Mouse (Mus musculus) cerebellum, adult 11 months (tissue): ENCODE measurements around the gene Ndufb11.

Experiments used
- DNase-seq: peaks from one replicate; pipeline ENCODE4 v3.0.0; 2022

Gene Ndufb11

DNA sequence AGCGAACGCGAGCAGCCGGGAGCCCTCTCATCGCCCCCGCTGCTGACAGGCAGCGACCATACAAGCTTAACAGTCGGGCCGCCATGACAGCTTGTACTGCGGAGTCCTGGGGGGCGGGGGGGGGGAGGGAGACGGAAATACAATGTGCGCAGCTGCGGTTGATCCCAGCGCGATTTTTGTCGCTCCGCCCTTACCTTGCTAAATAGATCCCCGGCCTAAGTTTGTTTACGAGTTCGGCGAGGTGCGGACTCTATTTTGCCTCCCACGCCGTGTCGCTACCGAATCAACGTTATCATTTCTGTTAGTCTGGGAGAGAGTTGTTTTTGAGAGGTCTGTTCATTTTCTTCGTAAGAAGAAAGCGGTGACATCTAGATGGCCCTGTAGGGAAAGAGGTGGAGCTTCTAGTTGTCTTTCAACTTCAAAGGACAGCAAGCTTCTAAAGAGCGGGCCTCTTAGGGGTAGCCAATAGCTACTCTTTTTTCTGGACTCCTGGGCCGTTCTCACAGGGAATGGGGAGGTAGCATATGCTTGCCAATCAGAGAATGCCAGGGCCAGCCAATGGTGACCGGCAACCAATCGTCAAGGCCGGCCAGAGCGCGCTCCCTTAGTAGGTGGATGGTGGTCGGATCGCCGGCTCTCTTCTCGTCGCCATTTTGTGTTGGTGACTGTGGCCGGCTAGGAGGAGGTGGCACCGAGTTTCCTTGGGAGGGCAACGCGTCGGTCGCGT, at the start of gene Ndufb11, which contains the start of gene Rbm10:
Gene Ndufb11, minus strand, starts transcription at position 444 of the 727 bp plus-strand sequence.
Gene Rbm10, plus strand, starts transcription at position 328 of the 727 bp plus-strand sequence.
- DNase-seq = peak; percentile 76

DNA sequence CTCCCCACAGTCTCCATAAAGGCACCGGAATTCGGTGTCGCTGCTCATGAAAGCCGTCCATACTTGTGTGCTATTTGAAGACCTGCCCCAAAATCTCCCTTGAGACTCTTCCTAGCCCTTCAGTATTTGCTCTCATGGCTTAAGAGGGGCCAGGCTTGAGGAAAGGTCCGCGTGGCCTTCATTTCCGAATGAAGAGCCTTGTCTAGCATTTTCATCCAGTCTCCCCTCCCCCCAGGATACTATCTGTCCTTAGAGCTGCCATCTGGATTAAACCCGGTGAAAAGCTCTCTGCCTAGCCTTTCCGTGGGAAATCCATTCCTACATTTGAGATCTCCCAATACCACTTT, 46.0 kb upstream of the Ndufb11 start:
- no peak for DNase-seq

DNA sequence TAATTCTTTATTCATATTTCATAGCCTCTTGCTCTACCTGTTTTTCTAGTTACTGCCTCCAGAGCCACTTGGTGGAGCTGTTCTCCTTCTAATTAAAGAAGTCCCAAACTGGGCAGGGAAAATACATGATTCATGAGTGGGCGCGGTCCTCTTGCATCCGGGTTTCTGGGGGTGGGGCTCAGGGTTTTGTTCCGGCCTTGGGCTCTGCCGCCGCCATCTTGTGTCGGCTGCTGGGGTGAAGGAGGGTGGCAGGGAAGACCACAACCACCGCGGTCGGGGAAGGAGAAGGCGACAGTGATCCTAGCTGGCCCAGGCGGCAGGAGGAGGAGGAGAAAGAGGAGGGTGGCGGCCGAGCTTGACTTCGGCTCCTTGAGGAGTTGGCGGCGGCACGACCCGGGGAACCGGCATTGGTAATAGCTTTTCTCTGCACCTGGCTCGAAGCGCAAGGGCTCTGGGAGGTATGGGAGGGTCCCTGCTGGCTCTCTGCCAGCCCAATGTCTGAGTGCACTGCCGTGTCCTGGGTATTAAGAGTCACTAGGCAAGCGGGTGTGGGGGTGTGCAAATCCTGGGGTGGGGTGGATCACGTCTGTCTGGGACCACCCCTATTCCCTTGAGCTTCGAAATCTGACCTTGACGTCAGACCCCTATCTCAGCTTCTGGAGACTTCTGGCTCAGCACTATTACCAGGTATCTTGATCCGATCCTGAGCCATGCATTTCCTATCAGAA, 45.5 kb upstream of the Ndufb11 start:
- DNase-seq = peak; percentile 79

DNA sequence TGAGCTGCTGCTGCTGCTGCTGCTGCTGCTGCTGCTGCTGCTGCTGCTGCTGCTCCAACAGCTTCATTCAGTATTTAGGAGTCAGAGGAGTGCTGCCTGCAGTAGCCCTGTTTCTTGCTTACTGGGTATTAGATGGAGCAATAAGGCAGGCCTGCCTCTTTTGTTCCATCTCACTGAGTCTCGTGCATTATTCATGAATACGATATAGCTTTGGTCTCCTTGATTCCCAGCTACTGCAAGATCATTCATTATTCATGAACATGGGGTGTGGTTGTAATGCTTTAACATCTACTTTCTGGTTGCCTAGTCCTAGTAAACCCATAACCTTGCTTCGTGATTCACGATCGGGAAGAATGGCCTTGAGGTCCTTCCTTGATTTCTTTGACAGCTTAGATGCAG, 44.9 kb upstream of the Ndufb11 start:
- no peak for DNase-seq

DNA sequence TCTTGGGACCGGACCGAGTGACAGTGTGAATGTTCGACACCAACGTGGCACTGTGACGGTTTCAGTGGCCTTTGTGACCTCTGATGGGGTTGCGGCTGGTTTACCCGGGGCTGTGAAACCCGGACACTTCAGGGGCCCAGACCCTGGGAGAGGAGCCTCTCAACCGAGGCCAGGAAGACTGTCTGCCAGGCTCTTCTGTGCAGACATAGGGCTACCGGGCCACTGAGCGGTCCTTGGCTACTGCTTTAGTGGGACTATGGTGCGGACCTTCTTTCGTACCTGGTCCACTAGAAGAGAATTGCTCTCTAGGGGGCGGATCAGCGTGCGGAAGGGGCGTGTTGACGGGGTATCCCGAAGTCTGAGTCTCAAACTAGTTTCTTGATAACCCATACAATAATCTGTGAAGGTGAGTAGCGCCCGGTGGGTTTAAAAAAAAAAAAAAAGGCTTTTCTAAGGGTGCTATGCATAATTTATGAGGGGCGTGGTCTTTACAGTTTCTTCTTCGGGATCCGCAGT, 41.5 kb upstream of the Ndufb11 start:
- DNase-seq = no peak

DNA sequence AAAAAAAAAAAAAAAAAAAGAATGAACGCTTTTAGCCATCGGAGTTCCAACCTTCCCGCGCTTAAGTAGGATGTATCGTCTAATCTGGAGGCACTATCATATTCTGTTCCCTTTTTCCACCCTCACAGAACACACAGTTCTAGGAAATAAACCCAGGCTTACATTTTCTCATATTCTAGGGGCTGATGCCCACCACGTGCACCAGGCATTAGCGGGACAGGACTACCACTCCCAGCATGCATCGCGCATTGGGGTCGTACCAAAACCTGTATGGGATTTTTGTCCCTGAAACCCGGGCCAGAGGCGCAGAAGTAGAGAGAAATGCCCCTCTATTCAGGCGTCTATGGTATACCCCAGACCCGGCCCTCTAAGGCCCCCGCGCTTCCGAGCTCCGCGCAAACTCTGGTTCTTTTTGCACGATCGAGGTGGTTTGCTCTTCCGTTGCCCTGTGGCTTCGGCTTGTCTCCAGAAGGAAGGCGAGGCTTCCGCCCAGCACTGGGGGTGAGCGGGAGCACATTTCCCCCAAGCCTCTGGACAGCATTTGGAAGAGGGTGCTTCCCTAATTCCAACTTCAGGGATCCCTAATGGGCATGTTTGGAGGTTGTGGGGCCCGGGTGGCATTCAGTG, 40.7 kb upstream of the Ndufb11 start, which contains the start of gene Uba1:
Gene Uba1, plus strand, starts transcription at position 301 of the 627 bp plus-strand sequence.
- DNase-seq = peak; percentile 65

DNA sequence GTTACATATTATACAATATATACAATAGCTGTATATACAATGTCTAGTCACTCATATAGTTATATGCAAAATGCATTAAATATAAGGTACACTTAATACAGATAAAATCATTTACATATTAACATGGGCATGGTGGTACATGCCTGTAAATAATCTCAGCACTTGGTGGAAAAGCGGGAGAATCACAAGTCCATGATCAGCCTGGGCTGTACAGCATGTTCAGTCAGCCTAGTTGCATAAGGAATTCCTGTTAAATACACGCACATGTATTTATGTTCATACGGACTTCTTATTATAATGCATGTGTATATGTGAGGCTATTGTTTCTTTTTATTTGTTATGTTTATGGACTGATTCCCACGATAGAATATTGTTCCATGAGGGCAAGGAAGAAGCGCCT, 40.2 kb upstream of the Ndufb11 start:
- DNase-seq = no peak

DNA sequence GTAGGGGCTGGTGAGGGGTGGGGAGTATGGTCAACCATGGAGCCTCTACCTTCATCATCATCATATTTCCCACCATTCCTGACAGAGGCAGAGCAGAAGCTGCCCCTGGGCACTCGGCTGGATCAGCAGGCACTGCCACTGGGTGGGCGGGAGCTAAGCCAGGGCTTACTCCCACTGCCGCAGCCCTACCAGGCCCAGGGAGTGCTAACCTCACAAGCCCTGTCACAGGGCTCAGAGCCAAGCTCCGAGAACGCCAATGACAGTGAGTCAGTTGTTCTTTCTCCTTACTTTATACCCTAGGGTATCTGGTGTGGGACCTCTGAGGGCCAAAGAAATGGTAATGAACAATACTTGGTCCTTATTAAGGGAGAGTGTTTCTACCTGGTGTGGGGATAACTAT, 27.4 kb upstream of the Ndufb11 start:
- no peak for DNase-seq

DNA sequence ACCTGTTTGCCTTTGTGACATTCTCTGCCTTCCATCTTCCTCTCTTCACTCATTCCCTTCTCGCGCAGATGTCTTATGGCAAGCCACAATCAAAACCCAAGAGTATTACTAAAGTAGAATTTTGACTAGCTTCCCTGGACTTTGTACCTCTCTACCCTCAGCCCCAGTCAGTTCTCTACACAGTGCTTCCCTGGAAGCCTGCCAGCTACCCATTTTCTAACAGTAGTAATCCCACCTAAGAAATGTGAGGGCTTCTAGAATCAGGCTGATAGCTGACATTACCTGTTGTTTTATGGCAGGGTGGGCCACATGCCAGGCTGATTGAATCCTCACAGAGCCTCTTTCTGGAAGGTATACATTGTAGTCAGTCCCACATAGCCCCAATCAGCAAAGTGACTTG, 20.7 kb upstream of the Ndufb11 start:
- DNase-seq = no peak

DNA sequence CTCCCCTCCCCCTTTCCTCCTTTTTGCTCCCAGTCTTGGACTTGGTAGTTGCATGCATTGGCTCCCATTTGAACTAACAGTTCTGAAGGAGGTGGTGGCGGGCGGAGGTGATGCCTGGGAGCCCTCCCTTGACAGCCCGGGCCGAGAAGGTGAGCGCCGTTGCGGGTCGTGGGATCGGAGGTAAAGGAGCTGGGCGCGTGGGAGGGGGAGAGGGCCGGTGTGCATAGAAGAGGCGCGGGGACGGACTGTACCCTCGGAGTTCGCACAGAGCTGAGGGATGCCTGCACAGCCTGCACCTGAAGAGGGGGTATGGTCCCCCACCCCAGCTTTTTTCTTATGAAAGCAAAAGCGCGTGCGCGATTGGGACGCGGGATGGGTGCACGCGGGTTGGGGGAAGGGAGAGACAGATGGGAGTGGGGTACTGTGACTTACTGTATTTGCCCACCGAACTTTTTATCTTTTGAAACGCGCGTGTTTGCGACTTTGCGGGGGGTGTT, 532 bp upstream of the Ndufb11 start:
- peak; percentile 48 for DNase-seq

DNA sequence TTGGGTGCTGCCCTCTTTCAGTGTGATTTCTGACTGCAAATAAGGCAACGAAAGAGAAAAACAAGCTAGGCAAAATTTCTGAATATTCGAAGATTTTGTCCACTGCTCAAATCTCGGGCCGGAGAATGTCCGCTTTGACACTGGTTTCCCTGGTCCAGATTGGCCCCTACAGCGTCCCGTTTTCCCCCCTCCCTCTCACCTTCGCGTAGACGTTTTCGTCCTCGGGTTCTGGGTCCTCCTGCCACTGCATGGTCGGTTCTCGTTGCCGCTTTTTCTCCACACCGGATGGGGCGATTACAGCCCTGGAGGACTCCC, 601 bp downstream of the Ndufb11 start:
- DNase-seq = no peak

DNA sequence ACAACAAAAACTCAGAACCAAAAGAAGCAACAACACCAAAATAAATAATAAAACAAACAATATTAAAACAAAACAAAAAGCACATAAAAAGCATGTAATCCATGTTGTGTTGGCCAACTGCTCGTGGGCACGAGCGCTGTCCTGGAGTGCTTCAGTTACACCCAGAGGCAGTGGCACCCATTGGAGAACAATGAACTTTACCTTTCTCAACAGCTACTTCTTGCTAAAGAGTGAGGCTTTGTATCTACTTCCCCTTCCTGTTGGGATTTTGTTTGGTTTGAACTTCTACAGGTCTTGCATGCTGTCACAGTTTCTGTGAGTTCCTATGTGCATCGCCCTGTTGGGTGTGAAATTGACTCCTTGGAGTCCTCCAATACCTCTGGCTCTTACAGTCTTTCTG, 8.9 kb downstream of the Ndufb11 start:
- no peak for DNase-seq

DNA sequence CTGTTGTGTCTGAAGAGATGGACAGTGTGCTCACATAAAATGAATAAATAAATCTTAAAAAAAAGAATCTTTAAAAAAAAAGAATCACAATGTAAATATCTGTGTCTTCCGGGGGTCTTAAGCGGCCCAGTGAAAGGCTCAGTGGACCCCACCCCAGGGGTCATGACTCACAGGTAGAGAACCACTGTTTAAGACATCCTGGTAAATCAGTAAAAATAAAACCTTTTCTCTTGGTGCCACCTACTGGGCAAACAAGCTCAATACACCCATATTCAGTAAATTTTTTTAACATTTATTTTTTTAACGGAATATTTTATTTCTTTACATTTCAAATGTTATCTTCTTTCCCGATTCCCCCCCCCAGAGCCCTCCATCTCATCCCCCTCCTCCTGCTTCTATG, 29.5 kb downstream of the Ndufb11 start:
- DNase-seq = no peak

DNA sequence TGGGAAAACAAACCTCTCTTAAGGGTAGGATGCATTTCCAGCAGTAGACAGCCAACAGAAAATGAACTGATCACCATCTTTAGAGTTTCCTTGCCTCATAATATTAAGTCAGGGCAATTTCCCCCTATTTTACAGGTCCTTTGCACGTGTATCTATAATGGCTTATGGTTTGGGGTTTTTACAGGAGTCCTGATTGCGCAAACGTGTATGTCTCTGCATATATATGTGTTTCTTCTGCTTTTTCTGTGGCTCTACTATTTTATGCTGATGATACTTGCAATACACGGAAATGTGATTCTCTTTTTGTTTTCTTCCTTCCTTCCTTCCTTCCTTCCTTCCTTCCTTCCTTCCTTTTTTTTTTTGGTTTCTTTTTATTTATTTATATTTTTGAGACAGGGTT, 43.5 kb downstream of the Ndufb11 start:
- DNase-seq = no peak

DNA sequence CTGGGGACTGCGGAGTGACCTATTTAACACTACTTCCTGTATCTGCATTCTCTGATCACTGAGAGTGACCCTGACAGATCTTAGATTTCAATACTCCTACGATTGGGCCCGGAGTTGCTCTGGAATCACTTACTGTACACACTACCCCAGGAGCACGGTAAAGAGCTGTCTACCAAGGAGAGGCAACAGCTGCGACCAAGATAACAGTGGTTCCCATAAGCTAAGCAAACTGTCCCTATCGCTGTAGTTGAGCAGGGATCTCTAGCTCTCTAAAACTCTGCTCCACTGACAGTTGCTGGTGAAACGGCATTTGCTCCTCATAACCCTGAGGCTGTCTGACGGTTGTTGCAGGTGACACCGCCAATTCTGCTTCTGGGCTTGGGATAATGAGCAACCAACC, 44.7 kb downstream of the Ndufb11 start:
- DNase-seq = no peak

DNA sequence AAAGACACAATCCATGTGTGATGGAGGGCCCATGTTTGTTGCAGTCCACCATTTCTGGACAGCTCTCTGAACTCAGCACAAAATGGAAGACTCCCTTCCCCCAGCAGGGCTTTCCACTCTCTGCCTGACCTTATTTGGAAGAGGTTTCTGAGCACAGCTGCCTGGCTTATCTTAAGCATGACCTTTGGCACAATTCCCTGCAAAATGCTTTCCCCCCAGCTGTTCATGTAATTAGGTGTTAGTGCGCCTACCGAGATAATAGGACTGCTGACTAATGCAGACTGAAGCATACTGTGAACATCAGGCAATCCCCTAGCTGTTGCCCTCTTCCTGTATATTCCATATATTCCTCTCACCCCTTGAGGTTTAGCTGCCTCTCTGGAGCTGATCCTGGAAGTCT, 46.4 kb downstream of the Ndufb11 start:
- no peak for DNase-seq
